Mouse (Mus musculus) T-cell, adult 2 months (primary cell): ENCODE data around the gene Iqcg.
A peak's percentile ranks its signal among the peaks of the same experiment; 100 is the strongest.

ENCODE experiments used
- DNase-seq: peaks from one replicate; pipeline ENCODE4 v3.0.0; 2022; ENCODE audit warnings: low spot score

Gene Iqcg

DNA sequence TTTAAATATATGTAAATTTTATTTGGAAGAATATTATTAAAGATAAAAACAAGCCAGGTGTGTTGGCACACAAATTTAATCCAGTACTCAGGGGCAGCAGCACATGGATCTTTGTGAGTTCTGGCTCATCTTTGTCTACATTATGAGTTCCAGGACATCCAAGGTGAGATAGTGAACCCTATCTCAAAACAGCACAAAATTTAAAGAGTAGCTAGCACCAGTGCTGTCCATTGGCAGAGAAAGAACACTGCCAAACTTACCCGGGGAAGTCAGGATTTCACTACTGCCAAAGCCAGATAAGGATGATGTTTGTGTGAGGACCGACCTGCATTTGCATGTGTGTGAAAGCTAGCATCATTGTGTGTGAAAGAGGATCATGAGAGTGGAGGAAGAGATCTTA lies 83.0 kb downstream of the Iqcg start:
- no peak for DNase-seq

DNA sequence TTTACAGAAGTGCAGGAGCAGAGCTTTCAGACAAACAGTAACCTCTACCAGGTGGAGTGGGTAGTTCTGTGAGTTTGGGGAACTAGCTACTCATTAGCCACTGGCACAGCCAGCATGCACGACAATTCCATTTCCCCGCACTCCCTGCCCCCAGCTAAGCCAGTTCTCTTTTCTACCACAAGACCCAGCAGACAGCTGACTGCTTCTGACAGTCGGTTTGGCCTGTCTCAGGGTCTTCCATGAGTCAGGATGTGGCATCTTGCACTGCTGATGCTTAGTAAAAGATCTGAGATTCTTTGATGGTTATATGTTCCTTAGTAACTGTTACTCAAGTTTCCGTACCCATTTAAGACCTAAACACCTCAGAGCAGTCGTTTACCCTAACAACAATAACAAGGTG lies 83.5 kb downstream of the Iqcg start:
- DNase-seq, result peak; percentile 60
